Mouse (Mus musculus) T-helper 1 cell (primary cell): ENCODE measurements at regions not wholly inside any gene's neighbourhood (a gene's known extent, or its start where the extent isn't known, plus 50 kb on each side); places are given as distances from the start of the nearest gene placed in this dataset.
"Not testable (repeated sequence)": the region's sequence is repeated elsewhere in the genome, so short reads cannot be mapped to it uniquely, and the experiment has no call there.

Experiments
- in situ Hi-C: fragments of 300-600 bp; cut with MboI, MseI; formaldehyde crosslinking; loops from one replicate; pipeline ENCODE4 v1.15.1; 2025; ENCODE audit warnings: high pct_unique_total_duplicates

DNA sequence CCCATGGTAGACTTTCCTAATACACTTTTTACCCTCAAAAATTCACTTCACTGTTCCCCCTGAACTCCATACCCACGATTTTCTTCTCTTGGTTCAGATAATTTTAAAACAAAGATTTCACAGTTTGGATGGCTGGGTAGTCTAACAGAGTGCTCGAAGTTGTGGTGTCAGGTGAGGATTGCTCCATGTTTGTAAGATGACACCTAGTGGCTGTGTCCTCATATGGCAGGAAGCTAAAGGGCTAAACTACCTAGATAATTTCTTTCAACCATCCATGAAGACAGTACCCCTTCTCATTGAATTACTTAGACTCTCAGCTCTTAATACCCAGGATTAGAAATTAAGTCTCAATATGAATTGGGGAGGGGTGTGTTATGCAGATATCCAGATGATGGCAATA is 708.9 kb upstream of the Cypt1 start:
- in situ Hi-C loops, result loop anchor here (5.0 to 10.0 kb wide), 2 partner anchors 41 to 1089 kb away; no protein-coding TSS in a partner anchor

DNA sequence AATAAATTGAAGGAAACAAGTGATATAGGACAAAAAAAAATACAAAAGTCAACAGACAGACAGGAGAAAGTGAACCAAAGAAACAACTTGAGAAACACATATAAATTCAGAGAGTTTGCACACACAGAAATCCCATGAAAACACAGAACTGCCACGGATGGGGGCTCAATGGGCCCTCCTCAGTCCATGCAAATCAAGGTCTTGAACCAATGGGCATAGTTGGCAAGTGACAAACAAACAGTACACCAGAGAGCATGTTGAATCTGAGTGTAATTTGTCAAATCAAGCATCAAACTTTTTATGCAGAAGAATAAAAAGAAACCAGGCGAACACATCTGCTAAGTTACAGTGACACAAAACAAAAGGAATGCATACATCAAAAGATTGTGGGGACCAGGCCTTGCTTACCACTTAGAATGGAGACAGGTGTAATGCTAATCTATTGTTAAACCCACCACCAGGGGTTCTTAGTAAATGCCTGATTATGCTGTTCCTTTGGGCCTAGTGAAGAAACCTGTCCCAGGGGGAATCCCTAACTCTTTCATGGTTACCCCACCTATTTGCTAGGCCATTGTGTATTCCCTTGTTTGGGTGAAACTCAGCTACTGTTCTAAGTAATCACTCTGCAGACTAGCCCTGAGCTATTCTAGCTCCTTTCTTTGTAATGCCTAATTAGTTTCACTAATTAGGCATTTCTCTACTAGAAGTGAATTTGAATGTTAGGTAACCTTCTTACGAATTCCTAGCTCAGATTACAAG is 676.4 kb upstream of the Cypt1 start:
- in situ Hi-C loops, result not testable (repeated sequence)
